Mouse (Mus musculus): Measurements from ENCODE around the gene Gas6.

Gene Gas6

DNA sequence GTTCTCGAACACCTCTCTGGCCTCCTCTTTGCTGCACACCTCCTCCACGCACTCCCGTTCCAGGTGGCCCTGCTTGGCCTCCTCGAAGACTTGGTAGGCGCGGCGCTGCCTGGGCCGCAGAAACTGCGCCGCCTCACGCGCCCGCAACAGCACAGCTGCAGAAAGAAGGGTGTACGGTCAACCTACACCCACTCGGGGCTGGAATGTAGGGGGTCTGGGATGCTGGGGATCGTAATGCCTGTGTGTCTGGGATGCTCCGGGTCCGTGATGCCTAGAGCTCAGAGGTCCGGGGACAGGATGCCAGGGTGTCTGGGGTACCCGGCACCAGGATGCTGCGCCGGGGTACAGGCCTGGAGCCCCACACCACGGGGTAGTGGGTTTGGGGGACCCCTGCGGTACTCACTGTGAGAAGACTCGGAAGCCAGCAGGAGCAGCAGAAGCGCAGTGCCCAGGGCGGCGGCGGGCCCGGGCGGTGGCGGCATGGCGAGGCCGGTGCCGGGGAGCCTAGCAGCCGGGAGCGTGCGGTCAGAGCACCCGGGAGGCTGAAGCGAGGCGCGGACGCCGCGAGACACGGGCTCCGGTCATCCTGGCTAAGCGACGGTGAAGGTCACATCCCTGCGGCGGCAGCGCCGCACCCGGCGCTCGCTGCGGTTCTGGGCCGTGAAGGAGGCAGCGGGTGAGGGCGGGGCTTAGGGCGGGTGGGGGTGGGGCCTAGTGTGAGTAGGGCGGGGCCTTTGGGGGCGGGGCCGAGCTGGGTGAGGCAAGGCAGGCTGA, at the start of gene Gas6:
Gas6 (minus strand) TSS at position 633 of the 774 bp plus-strand sequence.
- DNase-seq: peak; percentile 84 to 90

DNA sequence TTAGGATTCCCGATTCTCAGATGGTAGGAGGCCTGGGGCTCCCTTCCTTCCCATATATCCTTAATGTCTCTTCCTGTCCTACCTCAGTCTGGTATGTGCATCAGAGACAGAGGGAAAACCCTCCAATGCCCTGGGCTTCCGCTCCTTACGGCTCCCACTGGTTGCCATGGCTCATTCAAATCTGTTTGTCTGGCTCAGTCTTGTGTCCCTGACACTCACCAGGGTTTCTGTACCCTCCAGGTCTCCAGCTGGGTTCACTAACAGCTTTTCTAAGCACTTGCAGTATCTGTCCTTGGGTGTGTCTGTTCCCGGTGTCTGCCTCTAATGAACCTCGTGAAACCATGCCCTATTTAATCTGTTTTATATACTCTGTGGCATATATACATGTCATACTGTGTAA, 47.2 kb upstream of the Gas6 start:
- DNase-seq: no peak

DNA sequence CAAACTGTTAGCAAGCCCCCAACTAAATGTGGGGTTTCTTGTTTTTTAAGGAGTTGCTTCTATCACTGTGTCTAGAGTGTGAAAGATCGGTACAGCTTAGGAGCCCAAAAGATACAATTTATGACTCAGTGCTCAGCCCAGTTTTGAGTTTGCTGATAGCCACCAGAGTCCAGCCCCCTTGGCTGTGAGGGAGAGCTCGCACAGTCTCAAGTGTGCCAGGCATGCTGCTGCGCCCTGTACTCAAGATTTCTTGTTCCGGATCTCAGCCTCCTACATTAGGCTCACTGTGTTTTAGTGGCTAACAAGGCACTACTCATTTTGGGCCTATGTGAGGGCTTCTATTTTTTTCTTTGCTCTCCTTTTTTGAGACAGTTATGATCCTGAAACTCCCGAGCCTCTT, 45.8 kb upstream of the Gas6 start:
- DNase-seq: no peak

DNA sequence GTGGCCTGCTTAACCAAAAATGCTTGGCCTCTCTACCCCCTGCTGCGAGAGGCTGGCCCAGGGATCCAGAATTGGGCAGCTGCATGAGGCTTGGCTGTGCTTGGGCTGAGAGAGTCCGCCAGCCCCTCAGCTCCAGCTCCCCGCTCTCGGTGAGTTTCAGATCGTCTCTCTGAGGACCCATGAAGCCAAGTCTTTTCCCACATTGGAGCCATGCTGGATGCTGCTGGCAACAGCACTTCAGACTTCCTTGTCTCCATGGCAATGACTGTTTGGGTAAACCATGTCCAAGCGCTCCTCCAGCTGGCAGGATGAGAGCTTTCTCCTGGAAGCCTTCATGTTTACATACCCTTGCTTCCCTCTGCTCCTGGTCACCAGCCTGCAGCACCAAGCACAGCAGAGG, 44.5 kb upstream of the Gas6 start:
- DNase-seq: no peak

DNA sequence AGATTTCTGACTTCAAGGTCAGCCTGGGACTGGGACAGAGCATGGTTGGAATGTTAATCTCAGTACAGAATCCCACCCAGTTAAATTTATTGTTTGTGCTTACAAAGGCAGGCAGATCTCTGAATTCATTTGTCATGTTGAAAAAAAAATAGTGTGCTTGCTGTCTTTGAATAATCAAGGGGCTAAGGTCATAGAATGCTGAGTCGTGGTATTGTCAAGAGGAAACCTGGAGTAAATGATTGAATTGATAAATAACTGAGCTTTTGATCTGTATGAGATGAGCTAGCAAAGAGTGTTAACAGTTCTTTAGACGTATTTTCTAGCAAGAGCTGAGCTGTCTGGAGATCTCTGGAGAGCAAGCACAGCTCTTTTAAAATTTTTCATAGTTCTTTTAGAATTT, 42.8 kb upstream of the Gas6 start:
- DNase-seq: no peak

DNA sequence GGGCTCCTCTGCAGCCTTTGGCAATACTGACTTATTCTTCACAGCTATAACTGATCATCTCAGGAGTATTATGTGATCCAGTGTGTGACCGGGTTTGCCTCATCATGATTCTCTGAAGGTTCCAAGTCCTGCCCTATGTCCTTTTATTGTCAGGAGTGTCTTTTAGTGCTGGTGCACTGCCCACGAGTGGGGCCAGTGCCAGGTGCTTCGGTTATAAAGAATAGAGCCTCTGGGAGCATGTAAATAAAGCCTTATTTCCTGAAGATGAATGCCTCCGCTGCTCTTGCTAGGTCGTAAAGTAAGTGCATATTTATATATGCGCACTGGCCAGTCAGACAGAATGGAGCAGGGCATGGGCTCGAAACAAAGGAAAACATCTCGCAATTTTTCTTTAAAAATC, 38.8 kb upstream of the Gas6 start:
- no peak for DNase-seq

DNA sequence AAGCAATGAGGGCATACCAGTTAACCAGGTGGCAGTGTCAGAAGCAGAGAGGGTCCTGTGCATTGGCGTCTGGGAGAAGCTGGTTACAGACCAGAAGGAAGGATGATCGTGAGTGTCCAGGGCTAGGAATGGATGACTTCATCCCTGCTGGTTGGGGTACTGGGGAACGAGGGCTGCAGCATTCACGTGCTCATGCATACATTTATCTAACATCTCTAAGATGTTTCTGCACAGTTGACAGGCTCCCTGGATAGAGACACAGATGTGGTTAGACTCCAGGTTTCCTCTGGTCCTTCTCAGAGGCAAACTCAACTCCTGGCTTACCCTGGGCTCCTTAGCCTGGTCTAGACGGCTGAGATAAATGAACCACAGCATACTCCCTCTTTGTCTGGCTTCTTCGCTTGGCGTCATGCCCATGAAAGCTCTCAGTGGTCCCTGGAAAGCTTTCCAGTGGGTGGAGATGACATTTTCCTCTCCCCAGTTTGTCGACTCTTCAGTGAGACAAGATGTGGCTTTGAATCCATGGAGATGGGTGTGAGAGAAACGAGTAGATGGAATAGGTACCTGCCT, 37.4 kb upstream of the Gas6 start:
- DNase-seq: peak in 1 of 2 experiments; percentile 66

DNA sequence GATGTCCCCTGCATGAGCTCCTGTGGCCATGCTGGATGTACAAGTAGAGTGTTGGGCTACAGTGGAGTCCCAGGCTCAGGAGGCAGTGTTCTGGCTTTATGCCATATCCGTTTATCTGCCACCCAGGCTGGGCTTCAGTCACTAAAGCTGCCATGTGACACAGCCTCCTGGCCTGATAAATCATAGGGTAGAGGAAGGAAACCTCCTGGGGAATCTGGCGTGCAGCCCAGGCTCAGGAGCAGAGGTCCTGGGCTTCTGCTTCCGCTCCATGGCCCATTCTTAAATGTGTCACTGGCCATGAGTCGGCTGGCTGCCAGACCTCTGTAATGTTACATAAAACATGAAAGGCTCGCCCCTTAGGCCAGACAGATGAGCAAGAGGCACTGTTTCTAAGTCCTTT, 36.7 kb upstream of the Gas6 start:
- peak; percentile 97 for DNase-seq

DNA sequence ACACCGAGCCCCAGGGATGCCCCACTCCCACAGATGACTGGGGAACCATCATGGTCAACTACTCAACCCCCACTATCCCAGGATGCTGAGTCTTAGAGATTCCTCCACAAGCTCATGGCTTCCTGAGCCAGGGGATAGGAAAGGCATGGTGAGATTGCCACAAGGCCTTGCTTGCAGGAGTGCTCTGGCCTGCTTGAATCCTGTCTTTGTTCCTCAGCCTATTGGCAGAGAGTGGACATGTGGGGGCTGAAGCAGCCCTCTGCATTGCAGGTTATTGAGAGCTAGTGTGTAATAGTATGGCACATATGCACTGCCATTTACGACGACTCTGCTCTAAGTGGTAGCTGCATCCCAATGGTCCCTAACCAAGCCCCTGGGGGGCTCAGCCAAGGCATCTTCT, 36.1 kb upstream of the Gas6 start:
- peak in 1 of 2 experiments; percentile 35 for DNase-seq

DNA sequence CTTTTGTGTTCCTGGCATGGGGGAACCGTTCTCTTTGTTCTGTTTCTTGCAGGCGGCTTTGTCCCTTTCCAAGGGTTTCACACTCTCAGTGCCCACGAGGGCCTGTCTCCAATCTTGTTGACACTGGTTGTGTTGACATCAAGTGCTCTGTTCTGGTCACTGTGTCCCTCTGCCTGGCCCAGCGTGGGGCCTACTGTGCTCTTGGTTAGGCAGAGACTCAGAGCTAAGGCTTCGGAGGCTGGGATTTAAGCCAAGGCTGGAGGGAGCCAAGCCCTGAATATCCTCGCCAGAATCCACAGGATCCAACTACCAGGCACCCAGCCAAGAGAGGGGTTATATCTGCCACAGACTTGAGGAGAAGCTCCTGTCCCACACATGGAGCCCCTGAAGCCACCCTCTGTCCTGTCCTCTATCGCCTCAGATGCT, 35.6 kb upstream of the Gas6 start:
- peak; percentile 83 to 89 for DNase-seq

DNA sequence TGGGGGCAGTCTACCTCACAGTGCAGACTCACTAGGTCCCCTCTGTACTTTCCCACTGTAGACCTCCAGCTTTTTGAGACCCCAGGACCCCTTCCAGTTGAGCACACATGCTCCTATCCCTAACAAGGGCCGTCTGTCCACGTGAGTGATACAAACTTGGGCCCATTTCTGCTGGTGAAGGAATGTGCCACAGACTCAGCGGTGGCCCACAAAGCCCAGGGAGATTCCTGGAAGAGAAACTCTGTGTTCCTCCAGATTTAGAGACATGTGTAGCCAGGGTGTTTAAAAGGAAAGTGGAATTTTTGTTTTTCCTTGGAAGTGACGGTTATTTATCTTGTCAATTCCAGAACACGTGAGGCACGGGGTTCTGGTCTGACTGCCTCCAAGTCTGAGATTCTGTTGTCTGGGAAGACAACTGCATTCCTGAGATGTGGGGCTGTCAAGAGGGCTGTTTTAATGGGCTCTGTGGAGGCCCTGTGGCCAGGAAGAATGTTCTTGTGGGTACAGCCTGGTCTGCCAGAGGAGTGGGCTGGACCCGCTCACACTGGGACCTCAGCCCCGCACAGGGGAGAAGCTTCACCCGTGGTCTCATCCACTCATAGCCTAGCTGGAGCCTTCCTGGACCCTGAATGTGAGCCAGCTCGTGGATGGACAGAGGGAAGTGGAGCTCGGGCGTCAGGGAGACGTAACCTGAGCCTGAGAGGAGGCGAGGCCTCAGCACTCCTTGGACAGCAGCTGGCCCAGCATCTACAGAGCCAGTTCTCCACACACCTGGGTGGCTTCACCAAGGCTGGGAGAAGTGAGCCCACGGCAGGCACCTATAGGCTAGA, 34.9 kb upstream of the Gas6 start:
- peak; percentile 39 to 46 for DNase-seq

DNA sequence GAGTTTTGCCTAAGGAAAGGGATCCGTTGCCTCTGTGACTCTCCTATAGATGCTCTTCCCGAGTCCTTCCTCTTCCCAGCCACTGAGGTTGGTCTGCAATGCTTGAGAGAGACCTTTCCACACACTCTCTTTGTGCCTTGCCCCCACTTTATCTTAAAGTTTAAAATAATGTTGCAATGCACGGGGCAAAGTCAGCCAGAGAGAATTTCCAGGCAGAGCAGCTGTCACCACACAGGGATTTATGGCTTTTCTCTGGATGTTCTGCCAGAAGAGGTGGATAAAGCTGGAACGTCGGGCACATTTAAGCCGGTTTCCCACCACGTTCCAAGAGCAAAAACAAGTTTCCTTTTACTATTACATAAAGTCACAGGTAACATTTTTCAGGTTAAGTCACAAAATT, 27.1 kb upstream of the Gas6 start:
- DNase-seq: no peak

DNA sequence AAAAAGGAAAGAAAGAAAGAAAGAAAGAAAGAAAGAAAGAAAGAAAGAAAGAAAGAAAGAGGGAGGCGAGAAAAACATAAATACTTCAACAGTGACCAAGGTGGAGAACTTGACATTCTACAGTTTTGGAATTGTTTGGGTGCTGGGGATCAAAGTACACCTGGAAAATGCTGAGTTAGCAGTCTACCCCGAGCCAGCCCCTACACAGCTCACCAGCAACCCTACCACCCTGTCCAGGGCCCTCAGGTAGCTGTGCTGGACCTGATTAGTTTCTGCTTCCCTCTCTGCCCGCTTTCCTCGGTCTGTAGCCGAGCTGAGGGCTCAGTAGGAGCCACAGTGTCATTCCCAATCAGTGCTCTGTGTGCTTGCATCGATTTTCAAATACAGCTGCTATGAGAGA, 26.1 kb upstream of the Gas6 start:
- DNase-seq: no peak

DNA sequence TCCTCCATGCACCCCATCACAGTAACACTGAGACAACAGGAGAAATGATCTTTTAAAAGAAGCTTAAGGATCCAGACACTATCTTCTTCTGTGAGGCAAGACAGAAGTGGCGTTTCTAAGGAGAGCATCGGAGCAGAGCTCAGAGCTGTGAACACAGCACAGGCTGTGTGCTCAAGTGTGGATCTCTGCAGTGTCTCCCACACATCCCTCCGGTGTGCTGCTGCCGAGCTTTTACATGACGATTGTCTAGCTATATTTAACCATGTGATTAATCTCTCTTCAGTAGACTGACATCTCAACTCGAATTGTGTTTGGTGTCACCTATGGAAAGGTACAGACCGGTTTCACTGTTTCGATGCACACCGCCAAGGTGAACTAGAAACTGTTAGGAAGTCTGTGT, 25.2 kb upstream of the Gas6 start:
- DNase-seq: no peak

DNA sequence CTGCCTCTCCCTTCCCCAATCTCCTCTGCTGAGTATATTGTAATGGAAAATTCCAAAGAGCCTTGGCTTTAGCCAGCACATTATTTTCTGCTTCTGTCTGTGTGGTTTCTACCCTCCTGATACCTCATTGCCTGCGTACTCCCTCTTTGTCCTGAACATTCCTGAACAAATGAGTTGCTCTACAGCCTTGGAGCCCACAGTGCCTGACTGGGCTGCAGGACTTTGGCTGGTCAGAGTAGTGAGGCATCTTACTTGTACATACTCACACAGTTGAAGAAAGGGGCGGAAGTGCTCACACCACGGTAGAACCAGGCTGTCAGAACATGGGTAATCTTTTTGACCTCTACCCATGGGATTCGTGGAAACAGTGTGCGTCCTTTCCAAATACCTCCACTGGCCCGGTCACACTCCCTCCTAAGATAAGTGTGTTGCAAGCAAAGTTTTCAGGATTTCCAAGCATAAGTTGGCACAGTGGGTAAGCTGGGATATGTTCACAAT, 23.0 kb upstream of the Gas6 start:
- no peak for DNase-seq

DNA sequence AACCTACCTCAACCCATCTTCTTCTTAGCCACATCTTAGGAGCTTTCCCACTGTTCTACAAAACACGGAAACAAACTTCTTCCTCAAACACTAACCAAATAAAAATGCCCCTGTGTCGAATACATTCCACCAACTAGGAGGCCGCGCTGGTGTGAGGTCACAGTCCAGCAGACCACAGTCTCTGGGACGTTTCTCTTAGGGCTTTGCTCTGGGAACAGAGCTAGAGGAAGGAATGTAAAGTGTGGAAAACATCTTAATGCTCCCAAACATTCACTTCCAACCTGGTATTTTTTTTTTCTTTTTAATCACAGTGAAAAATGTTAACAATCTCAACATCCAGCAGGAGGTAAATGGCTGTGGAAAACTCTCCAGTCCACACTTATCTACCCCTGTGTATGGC, 22.4 kb upstream of the Gas6 start:
- DNase-seq: no peak

DNA sequence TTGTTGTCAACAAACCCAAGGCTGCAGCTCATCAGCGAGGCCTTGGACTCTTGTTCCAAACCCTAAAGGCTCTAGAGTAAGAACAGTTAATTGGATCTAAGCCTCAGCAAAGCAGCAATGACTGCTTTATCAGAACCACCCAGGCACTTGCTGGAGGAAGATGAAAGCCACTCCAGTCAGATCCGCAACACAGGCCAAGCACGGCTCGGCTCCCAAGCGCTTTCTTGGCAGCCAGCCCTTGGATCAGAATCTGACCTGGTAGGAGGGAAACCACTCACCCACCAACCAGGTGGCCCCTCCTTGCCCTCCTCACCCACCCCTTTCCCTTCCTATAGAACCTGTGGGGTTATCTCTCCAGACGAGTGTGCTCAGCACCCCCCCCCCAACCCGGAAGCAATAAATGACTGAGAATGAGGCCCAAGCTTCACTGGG, 21.7 kb upstream of the Gas6 start:
- peak; percentile 69 to 74 for DNase-seq

DNA sequence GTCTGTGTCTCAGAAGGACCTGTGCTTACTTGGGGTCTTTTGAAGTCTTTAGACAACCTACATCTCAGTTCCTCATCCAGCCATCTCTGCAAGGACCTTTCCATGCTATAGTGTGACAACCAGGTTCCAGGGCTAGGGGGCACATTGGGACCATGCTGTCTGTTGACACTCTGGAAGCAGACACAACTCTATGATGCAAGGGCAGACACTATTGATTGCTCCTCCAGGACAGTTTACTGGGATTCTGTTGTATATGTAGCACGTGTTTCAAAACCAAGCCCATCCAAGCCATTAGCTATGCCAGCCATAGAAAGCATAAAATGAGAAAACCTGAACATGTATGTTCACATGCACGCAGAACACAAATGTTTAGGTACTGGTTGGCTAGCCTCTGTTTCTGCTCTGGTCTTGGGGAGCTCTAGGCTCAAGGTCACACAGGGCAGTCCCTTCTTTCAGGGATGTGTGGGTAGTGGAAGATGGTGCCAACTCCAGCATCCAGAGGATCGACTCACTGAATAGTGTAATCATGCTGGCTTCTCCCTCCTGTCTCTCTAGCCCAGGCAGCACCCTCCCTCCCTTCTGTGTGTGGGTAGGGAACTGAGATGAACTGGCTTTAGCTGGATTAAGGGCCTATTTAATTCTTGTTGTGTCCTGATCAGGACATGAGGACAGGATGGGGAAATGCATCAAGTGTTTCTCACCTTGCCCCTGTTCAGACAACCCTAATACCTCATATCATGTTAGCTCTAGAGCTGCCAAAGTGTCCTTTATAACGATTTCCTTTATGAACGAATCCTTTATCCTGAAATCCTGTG, 19.5 kb upstream of the Gas6 start:
- no peak for DNase-seq

DNA sequence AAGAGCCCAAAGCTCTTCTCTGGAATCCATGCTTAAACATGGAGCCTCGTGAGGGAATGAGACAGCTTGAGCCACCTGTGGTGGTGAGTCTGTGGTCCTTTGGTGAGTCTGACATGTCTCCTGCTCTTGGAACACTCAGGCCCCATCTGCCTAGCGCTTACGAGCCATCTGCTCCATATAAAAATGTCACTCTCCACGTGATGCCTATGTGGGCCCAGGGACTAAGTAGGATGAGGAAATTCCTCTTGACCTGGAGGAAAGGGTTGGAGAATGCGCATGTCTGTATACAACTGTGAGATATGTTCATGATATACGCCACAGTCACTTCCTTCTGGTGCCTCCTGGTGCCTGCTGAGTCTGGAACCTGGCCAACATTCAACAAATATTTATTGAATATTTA, 18.4 kb upstream of the Gas6 start:
- no peak for DNase-seq

DNA sequence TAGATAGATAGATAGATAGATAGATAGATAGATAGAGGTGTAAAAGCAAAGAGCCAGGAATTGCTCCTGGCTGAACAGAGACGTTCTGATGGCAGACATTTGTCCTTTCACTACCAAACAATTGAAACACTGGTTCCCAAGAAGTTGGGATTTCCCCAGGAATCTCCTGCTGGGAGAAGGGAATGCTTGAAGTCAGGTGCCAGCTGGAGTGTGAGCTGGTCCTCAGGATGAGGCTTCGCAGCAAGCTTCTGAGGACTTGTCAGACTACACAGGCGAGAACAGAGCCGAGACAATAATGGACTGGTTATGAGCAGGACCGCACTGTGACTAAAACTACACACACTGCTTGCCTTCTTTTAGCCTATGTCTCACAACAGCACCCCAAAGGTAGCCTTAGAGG, 17.7 kb upstream of the Gas6 start:
- no peak for DNase-seq

DNA sequence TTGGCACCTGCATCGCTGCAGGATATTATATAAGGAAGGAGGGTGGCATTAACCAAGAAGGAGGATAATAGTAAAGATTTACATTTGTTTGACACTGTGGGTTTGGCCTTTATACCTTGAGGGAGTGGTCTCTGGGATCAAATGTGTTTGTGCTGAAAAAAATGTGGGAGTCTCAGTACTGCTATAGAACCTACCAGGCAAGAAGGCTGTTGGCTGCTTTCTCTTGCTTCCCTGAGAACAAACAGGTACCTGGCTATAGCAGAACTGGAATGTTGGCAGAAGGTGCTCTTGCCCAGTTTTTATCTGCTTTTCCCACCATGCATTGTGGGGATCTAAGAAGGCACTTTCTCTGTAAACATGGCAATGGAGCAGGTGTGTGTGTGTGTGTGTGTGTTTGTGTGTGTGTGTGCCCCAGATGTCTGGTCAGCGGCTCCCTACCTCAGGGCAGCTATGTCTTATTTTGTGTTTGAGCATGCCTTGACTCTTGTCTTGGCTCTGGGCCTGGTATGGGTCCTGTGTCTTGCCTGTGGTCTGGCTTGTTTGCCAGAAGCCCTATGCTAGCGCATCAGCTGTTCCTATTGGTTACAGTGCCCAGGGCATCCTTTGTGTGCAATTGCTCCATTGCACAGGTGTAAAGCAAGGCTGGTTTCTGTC, 13.1 kb upstream of the Gas6 start:
- DNase-seq: no peak

DNA sequence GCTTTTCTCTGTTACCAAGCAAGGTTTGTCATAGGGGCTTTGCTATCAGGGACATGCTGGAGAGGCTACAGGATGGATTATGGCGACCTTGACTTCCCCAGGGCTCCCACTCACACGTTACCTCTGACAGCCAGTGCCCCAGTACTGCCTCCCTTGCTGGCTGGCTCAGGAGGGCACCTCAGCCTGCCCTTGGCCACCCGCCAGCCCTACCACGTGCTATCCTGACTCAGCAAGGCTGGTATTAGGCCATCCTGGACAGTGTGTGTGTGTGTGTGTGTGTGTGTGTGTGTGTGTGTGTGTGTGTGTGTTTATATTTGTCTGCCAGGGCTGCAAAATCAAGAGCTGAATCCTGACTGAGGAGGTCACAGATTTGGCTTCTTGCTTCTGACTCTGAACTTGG, 12.6 kb upstream of the Gas6 start:
- DNase-seq: peak; percentile 87 to 93

Data from kidney, postnatal 4 days (tissue).